Mouse (Mus musculus) cerebellum, postnatal 25 days (tissue): ENCODE results near the gene Retreg1.

ENCODE experiments used
- DNase-seq, 2 experiments: peaks; one replicate each; pipeline ENCODE4 v3.0.0; 2021; ENCODE audit warnings: mixed read lengths in 2 of 2

Retreg1 gene

GRCm38 (mm10) chr15:26012891-26013290 lies 169.9 kb downstream of the Retreg1 start:
- no peak for DNase-seq

GRCm38 (mm10) chr15:26015979-26016665 lies 173.1 kb downstream of the Retreg1 start:
- DNase-seq: no peak

DNA sequence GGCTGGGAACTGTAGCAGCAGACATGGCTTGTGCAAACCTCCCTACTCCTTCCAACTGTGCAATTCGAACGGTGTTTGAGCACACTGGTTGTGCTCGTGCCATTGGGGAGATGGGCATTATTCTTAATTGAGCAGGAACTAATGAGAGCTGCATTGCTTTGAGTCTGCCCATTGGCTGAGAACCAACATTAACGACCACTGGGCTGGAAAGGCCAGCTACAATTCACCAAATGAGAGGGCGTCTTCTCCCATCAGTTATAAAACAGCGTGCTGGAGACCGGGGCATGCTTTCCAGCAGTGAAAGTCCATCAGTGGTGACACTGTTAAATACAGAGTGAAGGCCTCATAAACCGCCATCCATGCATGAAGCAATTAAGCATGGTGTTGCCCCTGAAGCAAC lies 178.7 kb downstream of the Retreg1 start:
- DNase-seq: no peak

DNA sequence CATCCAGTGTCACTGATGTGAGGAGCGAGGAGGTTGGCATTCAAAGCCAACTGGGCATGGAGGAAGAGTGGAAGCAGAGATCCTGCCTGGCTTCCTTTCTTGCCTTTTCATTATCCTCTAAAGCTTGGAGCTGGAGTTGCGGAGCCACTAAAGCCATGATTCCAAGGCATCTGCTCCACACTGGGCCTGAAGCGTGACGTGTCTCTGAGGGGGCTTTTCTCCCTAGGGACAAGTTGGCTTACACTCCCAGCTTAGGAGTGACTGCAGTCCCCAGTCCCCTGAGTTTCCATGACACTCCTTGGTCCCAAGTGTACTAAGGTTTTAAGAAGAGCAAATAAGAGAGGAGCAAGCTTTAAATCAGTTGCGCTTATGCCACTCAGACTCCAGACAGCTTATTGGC lies 179.7 kb downstream of the Retreg1 start:
- no peak for DNase-seq
